Mouse (Mus musculus): ENCODE data around the gene Igsf11.

Gene Igsf11

DNA sequence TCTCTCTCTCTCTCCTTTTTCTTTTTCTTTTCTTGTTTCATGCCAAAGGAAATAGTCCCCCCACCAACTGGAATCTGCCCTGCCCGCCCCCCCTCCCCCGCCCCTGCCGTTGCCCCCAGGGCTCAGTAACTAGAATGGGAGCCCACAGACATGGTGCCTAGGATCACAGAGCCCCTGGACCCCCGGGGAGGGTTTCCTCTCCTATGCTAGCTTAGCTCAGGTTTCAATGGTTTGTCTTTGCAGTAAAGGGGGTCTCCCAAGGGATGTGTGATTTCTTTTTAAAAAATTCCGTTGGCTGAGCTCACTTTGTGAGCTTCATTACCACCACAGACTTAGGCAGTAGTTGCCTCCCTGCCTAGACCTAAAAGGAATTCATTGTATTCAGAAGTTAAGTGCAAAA is 89.6 kb downstream of the Igsf11 start:
- intact Hi-C loops (cut with DNase I): loop anchor here (10.0 kb wide), 1 partner anchor 77 kb away; no protein-coding TSS in a partner anchor

DNA sequence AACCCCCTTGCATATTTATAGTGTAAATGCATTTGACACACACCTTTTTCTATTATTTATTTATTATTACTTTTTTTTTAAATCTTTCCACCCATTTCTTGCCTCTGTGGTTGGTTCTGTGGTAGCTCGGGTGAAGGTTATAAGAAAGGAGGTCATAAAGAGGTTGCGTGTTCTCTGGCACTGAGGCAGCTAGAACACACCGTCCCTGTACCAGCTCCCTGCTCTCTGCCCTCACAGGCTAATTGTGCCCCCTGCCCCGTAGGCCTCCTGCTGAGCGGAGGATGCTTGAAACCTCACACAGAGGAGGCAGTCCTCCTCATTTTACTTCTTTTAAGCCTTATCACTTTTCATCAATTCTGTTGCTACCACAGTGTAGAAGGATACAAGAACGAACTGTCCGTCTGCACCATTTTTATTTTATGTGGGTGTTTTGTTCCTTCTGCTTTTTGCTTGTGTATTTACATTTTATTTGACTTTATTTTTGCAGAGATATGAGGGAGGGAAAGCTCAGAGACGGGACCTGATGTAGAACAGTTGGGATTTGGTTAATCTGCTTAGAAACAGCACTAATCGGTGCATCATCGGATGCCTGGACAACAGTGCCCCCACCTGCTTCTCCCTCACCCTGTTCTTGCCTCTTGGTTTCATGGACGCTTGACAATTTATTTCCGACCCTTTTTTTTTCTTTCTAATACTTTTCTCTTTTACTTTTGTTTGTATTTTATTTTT is 90.2 kb downstream of the Igsf11 start:
- intact Hi-C loops (cut with DNase I): loop anchor here (10.0 kb wide), 1 partner anchor 78 kb away; no protein-coding TSS in a partner anchor

DNA sequence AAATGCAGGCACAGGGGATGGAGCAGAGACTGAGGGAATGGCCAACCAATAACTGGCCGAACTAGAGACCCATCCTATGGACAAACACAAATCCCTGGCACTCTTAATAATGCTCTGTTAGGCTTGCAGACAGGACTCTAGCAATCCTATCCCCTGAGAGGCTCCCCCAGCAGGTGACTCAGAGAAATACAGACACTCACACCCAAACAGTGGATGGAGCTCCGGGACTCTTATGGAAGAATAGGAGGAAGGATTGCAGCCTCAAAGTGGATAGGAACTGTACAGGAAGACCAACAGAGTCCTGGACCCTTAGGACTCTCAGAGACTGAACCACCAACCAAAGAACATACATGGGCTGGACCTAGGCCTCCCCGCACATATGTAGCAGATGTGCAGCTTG is 91.4 kb downstream of the Igsf11 start:
- intact Hi-C loops (cut with DNase I): loop anchor here (10.0 kb wide), 1 partner anchor 79 kb away; no protein-coding TSS in a partner anchor

DNA sequence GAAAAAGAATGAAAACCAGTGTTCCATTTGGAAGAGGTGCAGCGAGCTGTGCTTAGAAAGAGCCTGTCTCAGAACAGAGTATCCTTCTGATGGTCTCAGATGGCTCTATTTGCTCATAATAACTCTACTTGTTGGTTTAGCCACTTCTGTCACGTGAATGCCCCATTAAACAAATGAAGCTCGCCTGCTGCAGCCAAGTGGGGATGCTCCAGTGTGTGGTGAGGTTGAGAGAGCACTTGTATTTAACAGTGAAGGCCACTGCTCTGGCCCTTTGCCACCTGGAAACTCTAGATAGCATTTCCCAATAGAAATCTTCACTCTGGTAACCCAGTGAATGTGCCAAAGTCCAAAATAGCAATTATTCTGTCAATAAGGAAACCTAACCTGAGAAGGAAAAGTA is 92.9 kb downstream of the Igsf11 start:
- intact Hi-C loops (cut with DNase I): loop anchor here (10.0 kb wide), 1 partner anchor 81 kb away; no protein-coding TSS in a partner anchor

DNA sequence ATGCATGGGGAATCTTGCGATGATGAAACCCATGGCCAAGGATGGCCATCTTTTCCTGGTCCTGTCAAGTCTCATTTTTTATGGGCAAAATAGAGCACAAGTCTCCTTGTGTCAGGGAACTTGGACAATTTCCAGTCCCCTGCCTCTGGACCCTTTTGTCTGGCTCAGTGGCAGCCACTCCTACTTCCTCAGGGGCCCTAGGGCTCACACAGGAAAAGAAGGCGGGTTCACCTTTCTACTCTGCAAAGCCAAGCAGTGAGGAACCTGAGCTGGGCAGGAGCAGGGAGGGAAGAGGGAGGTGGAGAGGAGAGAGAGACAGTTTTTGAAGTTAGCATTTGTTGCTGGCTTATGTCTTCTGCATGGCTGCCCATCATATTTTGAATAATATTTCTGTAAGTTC is 93.9 kb downstream of the Igsf11 start:
- intact Hi-C loops (cut with DNase I): loop anchor here (10.0 kb wide), 1 partner anchor 82 kb away; no protein-coding TSS in a partner anchor

DNA sequence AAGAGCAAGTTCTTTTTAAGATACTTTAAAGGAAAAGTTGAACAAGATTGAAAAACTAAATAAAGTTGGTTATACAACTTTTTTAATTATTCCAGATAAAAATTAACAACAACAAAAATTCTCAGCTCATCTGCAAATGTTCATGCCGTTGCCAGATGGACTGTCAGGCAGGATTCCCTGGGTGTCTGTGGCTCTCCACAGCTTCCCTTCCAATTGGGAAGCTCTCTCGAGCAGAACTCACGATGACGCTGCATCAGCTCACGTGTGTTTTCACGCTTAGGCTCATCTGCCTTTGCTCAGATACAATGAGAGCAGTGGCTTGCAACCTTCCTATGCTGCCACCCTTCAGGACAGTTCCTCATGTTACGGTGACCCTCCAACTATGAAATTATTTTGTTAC is 101.2 kb downstream of the Igsf11 start:
- intact Hi-C loops (cut with DNase I): no loop called here

DNA sequence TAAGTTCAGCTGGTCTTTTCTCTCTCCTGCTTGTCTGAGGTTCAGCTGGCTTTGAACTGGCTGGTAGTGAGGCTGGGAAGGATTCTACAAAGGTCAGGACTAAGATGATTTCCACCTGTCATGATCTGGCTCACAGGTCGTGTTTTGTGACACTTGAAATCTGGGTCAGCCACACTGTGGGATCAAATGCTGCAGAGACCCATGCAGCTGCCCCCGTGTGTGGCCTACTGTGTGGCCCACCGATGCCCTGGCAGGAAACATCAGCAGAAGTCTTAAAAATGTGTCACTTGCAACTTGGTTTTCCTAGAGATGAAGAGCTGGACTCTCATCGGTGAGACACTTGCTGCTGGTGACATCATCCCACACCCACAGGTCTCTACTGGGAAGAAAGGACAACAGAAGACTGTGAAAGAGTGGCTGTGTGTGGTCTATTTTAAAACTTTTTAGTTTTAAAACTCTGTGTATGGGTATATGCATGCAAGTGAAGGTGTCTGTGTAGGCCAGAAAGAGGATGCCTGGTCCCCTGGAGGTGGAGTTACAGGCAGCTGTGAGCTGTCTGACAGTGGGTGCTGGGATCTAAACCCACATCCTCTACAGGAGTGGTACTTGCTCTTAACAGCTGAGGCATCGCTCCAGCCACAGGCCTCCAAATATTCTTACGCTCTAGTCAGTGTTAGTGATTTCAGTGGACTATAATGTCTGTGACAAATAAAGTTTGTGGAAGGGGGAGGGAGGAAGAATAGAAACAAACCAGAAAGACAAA is 106.2 kb downstream of the Igsf11 start:
- intact Hi-C loops (cut with DNase I): no loop called here

DNA sequence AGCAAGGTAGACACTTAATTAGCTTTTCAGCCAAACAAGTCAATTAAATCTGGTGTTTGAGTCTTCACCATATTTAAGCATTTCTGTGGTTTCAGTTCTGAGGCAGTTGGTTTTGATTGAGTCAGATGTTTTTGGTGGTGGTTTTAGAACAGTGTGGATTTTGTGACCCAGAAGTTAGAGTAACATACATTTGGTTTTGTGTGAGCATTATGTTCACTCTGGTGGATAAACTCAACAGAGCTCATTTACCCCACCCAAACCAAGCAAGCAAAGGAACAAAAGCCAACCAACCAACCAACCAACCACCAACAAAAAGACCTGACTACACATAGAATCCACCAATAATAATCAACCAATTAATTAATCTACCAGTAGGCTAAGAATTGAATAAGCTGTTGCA is 106.8 kb downstream of the Igsf11 start:
- intact Hi-C loops (cut with DNase I): no loop called here

DNA sequence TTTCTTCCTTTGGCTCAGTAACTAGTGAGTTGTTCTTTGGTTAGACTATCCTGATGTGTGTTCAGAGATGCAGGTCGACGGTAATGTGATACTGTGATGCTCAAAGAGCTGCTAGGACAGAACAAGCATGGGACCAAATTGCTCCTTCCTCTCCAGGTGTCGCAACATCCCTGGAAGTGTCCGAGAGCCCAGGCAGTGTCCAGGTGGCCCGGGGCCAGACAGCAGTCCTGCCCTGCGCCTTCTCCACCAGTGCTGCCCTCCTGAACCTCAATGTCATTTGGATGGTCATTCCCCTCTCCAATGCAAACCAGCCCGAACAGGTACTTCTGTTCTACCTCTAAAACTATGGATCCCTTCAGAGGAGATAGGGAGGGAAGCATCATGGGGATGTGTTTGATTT is 114.5 kb downstream of the Igsf11 start:
- intact Hi-C loops (cut with DNase I): no loop called here

DNA sequence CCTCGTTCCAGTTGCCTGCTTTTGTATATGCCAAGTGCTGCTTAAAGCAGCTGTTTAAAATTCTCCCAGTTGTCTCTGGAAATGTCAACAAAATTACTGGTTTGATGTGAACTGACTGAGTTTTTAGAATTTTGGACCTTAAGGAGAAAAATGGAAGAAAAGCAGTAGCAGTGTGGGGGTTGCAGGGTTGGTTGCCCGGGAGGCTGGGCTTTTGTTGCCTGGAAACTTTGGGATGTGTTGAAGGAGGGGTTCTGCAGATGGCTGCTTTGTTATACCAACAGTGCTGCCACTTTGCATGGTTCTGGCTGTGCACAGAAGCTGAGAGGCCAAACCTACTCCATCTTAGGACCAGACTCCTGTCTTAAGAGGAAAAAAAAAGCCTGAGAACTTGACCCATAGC is 127.0 kb downstream of the Igsf11 start:
- intact Hi-C loops (cut with DNase I): no loop called here

DNA sequence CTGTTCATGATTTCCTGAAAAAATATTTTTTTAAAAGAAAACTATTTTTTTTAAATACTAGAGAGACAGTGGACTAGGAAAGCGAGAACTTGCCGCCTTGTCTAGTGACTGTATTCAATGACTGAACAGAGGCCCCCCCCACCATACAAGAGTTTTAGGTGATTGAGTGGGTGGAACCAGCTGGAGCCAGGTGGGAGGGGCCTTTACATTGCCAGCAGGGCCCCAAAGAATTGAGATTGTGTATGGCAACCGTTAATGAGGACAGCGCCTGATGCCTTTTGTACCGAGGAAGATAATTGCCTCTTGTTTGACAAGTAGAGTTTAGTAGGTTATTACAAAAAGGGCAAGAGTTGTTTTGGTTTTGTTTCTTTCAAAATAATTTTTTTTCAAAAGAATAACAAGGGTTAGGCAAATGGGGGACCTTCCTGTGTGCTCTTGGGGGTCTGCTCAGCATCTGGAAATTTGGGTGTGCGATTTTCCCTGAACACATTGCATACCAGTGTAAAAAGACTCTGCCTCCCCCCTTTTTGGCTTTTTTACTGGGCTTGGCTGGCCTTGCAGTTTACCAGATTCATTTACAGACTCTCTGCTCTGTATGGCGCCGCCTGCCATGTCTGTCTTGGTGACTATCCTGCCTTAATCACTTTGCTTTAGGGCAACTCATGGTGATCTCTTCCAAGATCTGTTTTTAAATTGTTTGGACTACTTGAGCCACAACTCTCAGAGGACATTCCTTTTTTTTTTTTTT is 133.7 kb downstream of the Igsf11 start:
- intact Hi-C loops (cut with DNase I): no loop called here

DNA sequence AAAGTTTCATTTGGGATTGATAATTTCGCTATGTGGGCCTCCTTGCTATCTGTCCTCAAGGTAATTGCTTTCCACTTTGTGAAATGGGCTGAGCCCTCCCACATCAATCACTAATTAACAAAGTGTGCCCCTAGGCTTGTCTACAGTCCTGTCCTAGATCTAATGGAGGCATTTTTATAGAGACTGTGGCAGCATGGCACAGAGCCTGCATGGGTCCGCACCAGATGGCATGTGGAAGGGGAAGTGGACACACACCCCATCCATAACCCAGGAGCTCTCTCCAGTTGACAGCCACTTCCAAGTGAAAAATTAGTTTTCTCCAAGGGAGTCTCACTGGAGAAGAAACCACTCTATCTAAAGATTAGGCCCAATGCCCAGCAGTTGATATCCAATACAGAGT is 138.9 kb downstream of the Igsf11 start:
- intact Hi-C loops (cut with DNase I): no loop called here

DNA sequence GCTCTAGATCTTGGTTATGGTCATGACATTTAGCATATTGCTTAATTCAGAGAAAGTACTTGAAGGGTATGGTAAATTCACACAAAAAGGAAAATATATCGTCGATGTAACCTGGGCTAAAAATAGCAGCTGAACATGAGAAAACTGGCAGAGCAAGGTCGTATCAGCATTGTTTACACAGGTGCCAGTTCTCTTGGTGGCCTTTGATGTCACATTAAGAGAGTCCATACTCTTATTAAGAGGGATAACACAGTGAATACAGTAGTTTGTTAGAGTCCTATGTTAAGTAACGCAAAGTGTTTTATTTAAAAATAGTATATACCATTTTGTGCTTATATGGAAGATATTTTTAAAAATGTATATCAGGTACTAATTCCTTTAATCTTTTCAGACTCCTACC is 144.8 kb downstream of the Igsf11 start:
- intact Hi-C loops (cut with DNase I): no loop called here

DNA sequence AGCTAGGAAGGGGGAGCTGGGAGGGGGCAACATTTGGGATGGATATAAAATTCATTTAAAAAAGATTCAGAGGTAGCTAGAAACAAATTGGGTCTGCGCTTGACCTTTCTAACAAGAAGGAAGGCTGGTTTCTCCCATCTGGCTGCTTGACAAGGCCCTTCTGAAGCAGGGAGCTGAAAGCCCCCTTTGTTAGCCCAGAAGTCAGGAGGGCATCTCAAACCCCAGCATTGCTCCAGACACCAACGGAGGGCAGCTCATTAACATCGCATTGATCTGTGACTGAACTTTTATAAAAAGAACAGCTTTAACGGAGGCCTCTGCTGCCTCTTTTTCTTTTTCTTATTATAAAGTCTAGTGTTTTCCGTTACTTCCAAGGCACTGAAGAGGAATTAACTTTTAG is 151.9 kb downstream of the Igsf11 start:
- intact Hi-C loops (cut with DNase I): no loop called here

DNA sequence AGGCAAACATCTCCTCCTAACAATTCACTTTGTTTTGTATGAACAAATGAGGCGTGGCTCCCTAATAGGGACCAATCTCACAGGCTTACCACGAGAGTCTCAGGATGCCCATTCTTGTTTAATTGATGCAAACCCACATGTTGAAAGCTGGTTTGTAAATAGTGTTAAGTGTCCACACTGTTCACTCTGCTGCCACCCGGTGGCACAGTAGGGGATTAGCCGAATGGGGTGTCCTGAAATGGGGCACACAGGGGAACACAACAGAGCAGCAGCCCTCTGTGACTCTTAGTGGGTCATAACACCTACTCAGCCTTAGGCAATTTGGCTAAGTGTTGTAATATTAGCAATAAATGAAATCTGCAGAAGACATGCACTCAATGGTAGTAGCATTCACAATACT is 156.4 kb downstream of the Igsf11 start:
- intact Hi-C loops (cut with DNase I): no loop called here

DNA sequence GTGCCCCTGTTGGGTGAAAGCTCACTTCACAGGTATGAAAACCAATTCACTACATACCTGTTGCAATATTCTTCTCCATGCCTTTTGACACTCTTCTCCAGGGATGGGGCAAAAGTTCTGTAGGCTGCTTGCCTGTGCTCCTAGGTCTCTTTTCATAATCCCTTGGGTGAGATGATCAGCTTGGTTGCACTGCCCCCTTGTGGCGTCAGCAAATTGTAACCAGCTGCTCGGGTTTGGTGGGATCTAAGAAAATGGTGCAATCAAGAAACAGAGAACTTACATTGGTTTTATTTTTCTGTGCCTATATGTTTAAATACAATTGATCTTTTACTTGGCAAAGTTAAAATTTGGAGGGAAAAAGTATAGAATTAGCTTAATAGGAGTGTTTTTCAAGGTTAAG is 160.5 kb downstream of the Igsf11 start:
- intact Hi-C loops (cut with DNase I): loop anchor here (1.0 kb wide), 1 partner anchor 195 kb away; no protein-coding TSS in a partner anchor

DNA sequence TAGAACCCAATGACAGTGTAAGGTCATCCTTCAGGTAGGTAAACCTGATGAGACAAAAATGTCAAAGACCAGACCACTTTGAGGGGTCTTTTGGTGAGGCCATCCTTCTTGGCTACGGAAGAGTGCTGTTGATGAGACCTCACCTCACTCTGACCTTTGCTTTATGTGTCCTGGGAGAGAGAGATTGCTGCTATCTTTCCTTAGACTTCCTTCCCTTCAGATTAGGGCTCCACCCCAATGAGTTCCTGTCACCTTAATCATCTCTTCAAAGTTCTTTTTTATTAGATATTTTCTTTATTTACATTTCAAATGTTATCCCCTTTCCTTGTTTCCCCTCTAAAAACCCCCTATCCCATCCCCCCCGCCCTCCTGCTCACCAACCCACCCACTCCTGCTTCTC is 161.3 kb downstream of the Igsf11 start:
- intact Hi-C loops (cut with DNase I): loop anchor here (1.0 kb wide), 1 partner anchor 195 kb away; no protein-coding TSS in a partner anchor

DNA sequence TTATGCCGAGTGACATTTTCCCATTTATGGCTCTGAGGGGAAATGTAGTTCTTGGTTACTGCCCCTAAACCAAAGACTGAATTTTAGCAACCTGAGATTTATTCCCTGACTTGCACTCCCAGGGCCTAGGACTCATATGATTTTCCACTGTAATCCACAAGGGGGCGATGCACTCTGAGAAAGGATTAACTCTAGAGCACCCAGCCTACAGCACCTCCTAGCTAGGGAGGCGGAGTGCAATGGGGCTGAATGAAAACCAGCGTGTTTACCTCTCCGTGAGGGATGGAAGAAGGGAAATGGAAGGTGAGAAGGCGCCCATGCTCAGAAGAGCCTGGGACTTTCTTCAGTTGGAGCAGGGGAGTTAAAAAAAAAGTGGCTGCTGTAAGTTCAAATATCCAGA is 163.6 kb downstream of the Igsf11 start:
- intact Hi-C loops (cut with DNase I): no loop called here

DNA sequence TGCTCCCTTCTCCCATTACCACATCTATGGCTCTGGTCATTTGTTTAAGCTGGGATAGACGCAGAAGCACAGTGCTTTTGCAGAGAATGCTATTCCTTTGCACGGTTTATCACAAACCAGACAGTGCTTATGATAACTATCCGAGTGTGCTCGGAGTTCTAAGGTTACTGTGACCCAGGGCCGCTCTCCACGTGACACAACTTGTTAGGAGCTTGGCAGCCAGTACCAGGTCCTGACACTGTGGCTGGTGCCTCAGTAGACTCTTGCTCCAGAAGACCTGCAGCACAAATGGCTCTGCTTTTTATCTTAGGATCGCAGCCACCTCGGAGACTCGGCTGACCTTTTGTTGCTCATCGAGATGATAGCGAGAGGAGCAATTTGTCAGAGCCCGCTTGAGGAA is 164.5 kb downstream of the Igsf11 start:
- intact Hi-C loops (cut with DNase I): no loop called here

DNA sequence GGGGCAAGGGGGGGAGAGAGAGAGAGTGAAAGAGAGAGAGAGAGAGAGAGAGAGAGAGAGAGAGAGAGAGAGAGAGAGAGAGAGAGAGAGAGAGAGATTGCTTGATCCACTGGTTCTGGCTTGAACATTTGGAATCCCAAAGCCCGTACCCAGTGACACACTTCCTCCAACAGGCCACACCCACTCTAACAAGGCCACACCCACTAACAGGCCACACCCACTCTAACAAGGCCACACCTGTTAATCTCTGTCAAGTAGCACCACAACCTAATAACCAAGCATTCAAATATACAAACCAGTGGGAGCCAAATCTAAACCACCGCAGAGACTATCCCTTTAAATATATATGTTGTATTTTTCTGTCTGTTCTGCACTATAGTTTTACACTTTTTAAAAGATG is 166.4 kb downstream of the Igsf11 start:
- intact Hi-C loops (cut with DNase I): no loop called here

DNA sequence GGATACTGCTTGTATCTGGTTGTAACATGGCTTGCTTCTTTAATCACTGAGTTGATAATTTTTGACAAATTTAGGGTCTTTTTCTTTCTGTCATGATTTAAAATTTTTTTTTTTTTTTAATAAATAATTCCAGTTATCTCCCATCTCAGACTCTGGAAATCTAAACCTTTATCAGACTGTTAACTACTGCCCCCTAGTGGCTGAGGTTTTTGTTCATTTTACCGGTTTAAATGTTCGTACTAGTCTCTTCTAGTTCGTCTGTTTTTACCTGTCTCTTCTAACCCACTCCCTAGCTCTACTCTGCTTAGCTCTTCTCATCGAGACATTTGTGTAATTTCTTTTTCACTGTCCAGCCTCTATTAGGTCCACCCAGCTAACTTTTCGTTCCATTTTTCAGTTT is 170.1 kb downstream of the Igsf11 start:
- intact Hi-C loops (cut with DNase I): no loop called here

DNA sequence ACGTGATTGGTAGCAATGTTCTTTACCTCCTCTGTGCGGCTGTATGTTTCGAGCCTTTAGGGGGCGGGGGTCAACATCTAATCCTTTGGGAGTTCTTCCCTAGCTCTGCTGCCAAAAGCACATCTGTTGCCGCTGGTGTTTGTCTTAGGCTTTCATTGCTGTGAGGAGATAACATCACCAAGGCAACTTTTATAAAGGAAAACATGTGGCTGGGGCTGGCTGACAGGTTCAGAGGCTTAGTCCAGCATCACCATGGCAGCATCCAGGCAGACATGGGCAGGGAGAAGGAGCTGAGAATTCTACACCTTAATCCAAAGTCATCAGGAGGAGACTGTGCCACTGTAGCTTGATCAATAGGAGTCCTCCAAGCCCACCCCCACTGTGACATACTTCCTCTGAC is 173.1 kb downstream of the Igsf11 start:
- intact Hi-C loops (cut with DNase I): no loop called here
